Mouse (Mus musculus): ENCODE data around the gene Tex9. TPM values are rescaled to one million over a fixed set of nuclear protein-coding genes. Genes with fewer than 3 reads are reported as not detected.

Gene Tex9
- total RNA-seq, 1 experiment, result 24.9 TPM

- no peaks in the 10 kb centered on the region for H3K9me3 ChIP-seq (ENCODE audit: control insufficient read depth, insufficient read depth, low read depth, low read length)
- H3K36me3 ChIP-seq (ENCODE audit: control insufficient read depth, insufficient read depth, low read length, poor library complexity, severe bottlenecking), result no peaks in the 10 kb centered on the region
- H3K4me3 ChIP-seq (ENCODE audit: insufficient read depth in 1 of 2, low read depth in 1 of 2, low read length in 2 of 2, poor library complexity in 1 of 2, severe bottlenecking in 1 of 2), result peak overlapping the region; percentile 91 to 97
- no peak for TF ChIP-seq HCFC1 (IDR thresholded peaks at IDR 0.05; ENCODE audit: borderline replicate concordance, insufficient read depth, low read length)
- TF ChIP-seq MAFK (IDR thresholded peaks at IDR 0.05; ENCODE audit: insufficient read depth, low read depth, low read length), result no peak
- TF ChIP-seq ZNF384 (IDR thresholded peaks at IDR 0.05; ENCODE audit: low read depth, low read length), result no peak
- TF ChIP-seq ZC3H11A (IDR thresholded peaks at IDR 0.05; ENCODE audit: borderline replicate concordance, low read depth, low read length), result no peak
- no peak for TF ChIP-seq CHD2 (IDR thresholded peaks at IDR 0.05; ENCODE audit: low read depth, low read length)
- in situ Hi-C loops (cut with MboI; ENCODE audit: low sequenced_read_pairs in 2 of 2, unreplicated experiment in 2 of 2), result no loop called here
- H3K9ac ChIP-seq (ENCODE audit: insufficient read depth, low read depth, low read length, poor library complexity, severe bottlenecking), result peak overlapping the region; percentile 100
- H3K4me1 ChIP-seq (ENCODE audit: control insufficient read depth in 2 of 2, insufficient read depth in 2 of 2, low read length in 2 of 2, poor library complexity in 1 of 2), result peaks cover 4 to 10% of the 10 kb centered on the region in 2 experiments; a peak in 3 of 4 replicates
- H3K27ac ChIP-seq (ENCODE audit: insufficient read depth, low read depth, low read length, poor library complexity, severe bottlenecking), result peak overlapping the region; percentile 99
- DNase-seq (ENCODE audit: low read depth, low spot score), result no peak
Measured at GRCm38 (mm10) chr9:72532381-72533088, 40.5 kb upstream of the Tex9 start.

GRCm38 (mm10) chr9:72531996-72532380, 40.0 kb upstream of the Tex9 start, which contains the start of gene Rfx7:
Gene Rfx7 (plus strand): TSS chr9:72532240.
- H3K9me3 ChIP-seq (ENCODE audit: control insufficient read depth, insufficient read depth, low read depth, low read length), result no peaks in the 10 kb centered on the region
- peaks cover 4 to 10% of the 10 kb centered on the region in 2 experiments; a peak in 3 of 4 replicates for H3K4me1 ChIP-seq (ENCODE audit: control insufficient read depth in 2 of 2, insufficient read depth in 2 of 2, low read length in 2 of 2, poor library complexity in 1 of 2)
- no peaks in the 10 kb centered on the region for H3K36me3 ChIP-seq (ENCODE audit: control insufficient read depth, insufficient read depth, low read length, poor library complexity, severe bottlenecking)
- DNase-seq (ENCODE audit: low read depth, low spot score), result no peak
- TF ChIP-seq HCFC1 (IDR thresholded peaks at IDR 0.05; ENCODE audit: borderline replicate concordance, insufficient read depth, low read length) (no peak), ZNF384 (IDR thresholded peaks at IDR 0.05; ENCODE audit: low read depth, low read length) (no peak), MAFK (IDR thresholded peaks at IDR 0.05; ENCODE audit: insufficient read depth, low read depth, low read length) (no peak), CHD2 (IDR thresholded peaks at IDR 0.05; ENCODE audit: low read depth, low read length) (no peak), ZC3H11A (IDR thresholded peaks at IDR 0.05; ENCODE audit: borderline replicate concordance, low read depth, low read length) (no peak)
- H3K4me3 ChIP-seq (ENCODE audit: insufficient read depth in 1 of 2, low read depth in 1 of 2, low read length in 2 of 2, poor library complexity in 1 of 2, severe bottlenecking in 1 of 2), result peak within 1 kb of the TSS; percentile 91 to 97
- peak within 1 kb of the TSS; percentile 99 for H3K27ac ChIP-seq (ENCODE audit: insufficient read depth, low read depth, low read length, poor library complexity, severe bottlenecking)
- peak within 1 kb of the TSS; percentile 100 for H3K9ac ChIP-seq (ENCODE audit: insufficient read depth, low read depth, low read length, poor library complexity, severe bottlenecking)
- in situ Hi-C loops (cut with MboI; ENCODE audit: low sequenced_read_pairs in 2 of 2, unreplicated experiment in 2 of 2), result no loop called here

GRCm38 (mm10) chr9:72531291-72531995, 39.4 kb upstream of the Tex9 start:
- TF ChIP-seq CHD2 (IDR thresholded peaks at IDR 0.05; ENCODE audit: low read depth, low read length), result peak; percentile 26; the same call in 1 of the 2 replicates
- TF ChIP-seq MAFK (IDR thresholded peaks at IDR 0.05; ENCODE audit: insufficient read depth, low read depth, low read length), result no peak
- 0 out of 2 replicates have a peak, but pooled peaks have one; percentile 43 for TF ChIP-seq HCFC1 (IDR thresholded peaks at IDR 0.05; ENCODE audit: borderline replicate concordance, insufficient read depth, low read length)
- in situ Hi-C loops (cut with MboI; ENCODE audit: low sequenced_read_pairs in 2 of 2, unreplicated experiment in 2 of 2), result no loop called here
- peak; percentile 83 for DNase-seq (ENCODE audit: low read depth, low spot score)
- H3K27ac ChIP-seq (ENCODE audit: insufficient read depth, low read depth, low read length, poor library complexity, severe bottlenecking), result peak overlapping the region; percentile 99
- no peaks in the 10 kb centered on the region for H3K9me3 ChIP-seq (ENCODE audit: control insufficient read depth, insufficient read depth, low read depth, low read length)
- H3K9ac ChIP-seq (ENCODE audit: insufficient read depth, low read depth, low read length, poor library complexity, severe bottlenecking), result peak overlapping the region; percentile 100
- peak overlapping the region; percentile 65 to 91 for H3K4me3 ChIP-seq (ENCODE audit: insufficient read depth in 1 of 2, low read depth in 1 of 2, low read length in 2 of 2, poor library complexity in 1 of 2, severe bottlenecking in 1 of 2)
- H3K4me1 ChIP-seq (ENCODE audit: control insufficient read depth in 2 of 2, insufficient read depth in 2 of 2, low read length in 2 of 2, poor library complexity in 1 of 2), result peaks cover 4 to 10% of the 10 kb centered on the region in 2 experiments; a peak in 3 of 4 replicates
- H3K36me3 ChIP-seq (ENCODE audit: control insufficient read depth, insufficient read depth, low read length, poor library complexity, severe bottlenecking), result no peaks in the 10 kb centered on the region

- no peak for DNase-seq (ENCODE audit: low read depth, low spot score)
- H3K9ac ChIP-seq (ENCODE audit: insufficient read depth, low read depth, low read length, poor library complexity, severe bottlenecking), result peak overlapping the region; percentile 100
- TF ChIP-seq MAFK (IDR thresholded peaks at IDR 0.05; ENCODE audit: insufficient read depth, low read depth, low read length) (no peak), HCFC1 (IDR thresholded peaks at IDR 0.05; ENCODE audit: borderline replicate concordance, insufficient read depth, low read length) (no peak), ZNF384 (IDR thresholded peaks at IDR 0.05; ENCODE audit: low read depth, low read length) (no peak), ZC3H11A (IDR thresholded peaks at IDR 0.05; ENCODE audit: borderline replicate concordance, low read depth, low read length) (no peak), CHD2 (IDR thresholded peaks at IDR 0.05; ENCODE audit: low read depth, low read length) (no peak)
- no peaks in the 10 kb centered on the region for H3K9me3 ChIP-seq (ENCODE audit: control insufficient read depth, insufficient read depth, low read depth, low read length)
- in situ Hi-C loops (cut with MboI; ENCODE audit: low sequenced_read_pairs in 2 of 2, unreplicated experiment in 2 of 2), result no loop called here
- H3K4me3 ChIP-seq (ENCODE audit: insufficient read depth in 1 of 2, low read depth in 1 of 2, low read length in 2 of 2, poor library complexity in 1 of 2, severe bottlenecking in 1 of 2), result peak overlapping the region; percentile 65 to 91
- peak overlapping the region; percentile 99 for H3K27ac ChIP-seq (ENCODE audit: insufficient read depth, low read depth, low read length, poor library complexity, severe bottlenecking)
- H3K4me1 ChIP-seq (ENCODE audit: control insufficient read depth in 2 of 2, insufficient read depth in 2 of 2, low read length in 2 of 2, poor library complexity in 1 of 2), result peaks cover 4 to 10% of the 10 kb centered on the region in 2 experiments; a peak in 3 of 4 replicates
- H3K36me3 ChIP-seq (ENCODE audit: control insufficient read depth, insufficient read depth, low read length, poor library complexity, severe bottlenecking), result no peaks in the 10 kb centered on the region
Measured at GRCm38 (mm10) chr9:72530824-72531223, 38.8 kb upstream of the Tex9 start.

Data from ES-E14 (cell line).